Mouse (Mus musculus): Measurements from ENCODE around the gene Taar1. TPM values are rescaled to one million over a fixed set of nuclear protein-coding genes. Genes with fewer than 3 reads are reported as not detected.

The Taar1 gene
- polyA plus RNA-seq, 1 experiment from 2014 or later, result not detected

DNA sequence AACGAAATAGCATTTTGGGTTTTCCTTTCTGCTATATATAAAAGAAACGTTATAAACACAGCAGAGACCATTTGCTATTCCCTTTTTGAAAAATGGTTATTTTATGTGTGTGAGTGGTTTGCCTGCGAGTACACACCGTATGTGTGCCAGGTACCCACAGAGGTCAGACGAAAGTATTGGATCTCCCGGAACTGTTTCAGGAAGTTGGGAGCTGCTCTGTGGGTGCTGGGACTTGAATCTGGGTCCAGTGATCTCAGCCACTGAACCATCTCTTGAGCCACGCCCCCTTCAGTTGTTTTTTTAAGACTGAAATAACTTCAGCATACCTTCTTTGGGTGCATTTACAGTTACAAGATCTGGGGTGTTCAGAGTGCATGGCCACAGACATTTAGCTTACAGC, 24.8 kb upstream of the Taar1 start:
- ATAC-seq (replicated peaks; ENCODE audit: low FRiP score, low read depth) (no peak), DNase-seq (ENCODE audit: low spot score) (no peak)
- H3K36me3 ChIP-seq (ENCODE audit: insufficient read depth, low read length), result no peaks in the 10 kb centered on the region
- no peak overlapping the region for H3K9ac ChIP-seq (ENCODE audit: low read depth, low read length)
- TF ChIP-seq CTCF (IDR thresholded peaks at IDR 0.05; ENCODE audit: low read depth), result no peak
- H3K4me2 ChIP-seq (ENCODE audit: low read length), result no peak overlapping the region
- no peaks in the 10 kb centered on the region for H3K27me3 ChIP-seq (ENCODE audit: insufficient read depth, low read length)
- no peaks in the 10 kb centered on the region for H3K9me3 ChIP-seq (replicated peaks; ENCODE audit: low read length)
- 66% methylated on average over 7 of the region's 7 CpGs for WGBS
- no peak overlapping the region for H3K27ac ChIP-seq
- no peaks in the 10 kb centered on the region; the same call in 1 of the 2 replicates for H3K4me1 ChIP-seq (replicated peaks; ENCODE audit: insufficient read depth, low read length)
- H3K4me3 ChIP-seq (replicated peaks; ENCODE audit: low read depth, low read length), result no peak overlapping the region

- DNase-seq (ENCODE audit: low spot score) (no peak), ATAC-seq (replicated peaks; ENCODE audit: low FRiP score, low read depth) (no peak)
- Histone ChIP-seq H3K4me3 (replicated peaks; ENCODE audit: low read depth, low read length) (no peak overlapping the region), H3K36me3 (ENCODE audit: insufficient read depth, low read length) (no peaks in the 10 kb centered on the region), H3K27me3 (ENCODE audit: insufficient read depth, low read length) (no peaks in the 10 kb centered on the region), H3K27ac (no peak overlapping the region), H3K9ac (ENCODE audit: low read depth, low read length) (no peak overlapping the region), H3K4me1 (replicated peaks; ENCODE audit: insufficient read depth, low read length) (no peaks in the 10 kb centered on the region), H3K9me3 (replicated peaks; ENCODE audit: low read length) (no peaks in the 10 kb centered on the region), H3K4me2 (ENCODE audit: low read length) (no peak overlapping the region)
- WGBS, result 87% methylated on average over 3 of the region's 3 CpGs
- TF ChIP-seq CTCF (IDR thresholded peaks at IDR 0.05; ENCODE audit: low read depth), result no peak
Measured at GRCm38 (mm10) chr10:23901119-23901518, 19.0 kb upstream of the Taar1 start.

DNA sequence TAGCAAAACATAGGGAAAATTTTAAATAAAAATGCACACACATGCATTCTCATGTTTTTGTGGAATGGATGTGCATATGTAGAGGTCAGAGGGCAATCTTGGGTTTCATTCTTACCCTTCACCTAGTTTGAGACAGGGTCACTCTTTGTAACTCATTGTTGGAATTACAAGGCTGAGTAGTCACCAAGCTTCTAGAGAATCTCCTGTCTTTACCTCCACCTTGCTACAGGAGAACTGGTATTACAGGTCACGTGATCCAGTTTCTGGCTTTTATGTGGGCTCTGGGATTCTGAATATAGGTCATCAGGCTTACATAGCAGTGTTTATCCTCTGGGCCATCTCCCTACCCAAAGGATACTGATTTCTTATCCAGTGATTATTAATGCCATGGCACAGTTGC, 14.5 kb upstream of the Taar1 start:
- no peaks in the 10 kb centered on the region for H3K9me3 ChIP-seq (replicated peaks; ENCODE audit: low read length)
- no peak overlapping the region for H3K4me2 ChIP-seq (ENCODE audit: low read length)
- peak; percentile 17 for DNase-seq (ENCODE audit: low spot score)
- no peaks in the 10 kb centered on the region for H3K27me3 ChIP-seq (ENCODE audit: insufficient read depth, low read length)
- 74% methylated on average over 1 of the region's 1 CpGs for WGBS
- TF ChIP-seq CTCF (IDR thresholded peaks at IDR 0.05; ENCODE audit: low read depth), result no peak
- H3K4me3 ChIP-seq (replicated peaks; ENCODE audit: low read depth, low read length), result no peak overlapping the region
- ATAC-seq (replicated peaks; ENCODE audit: low FRiP score, low read depth), result peak; percentile 77; the same call in 1 of the 2 replicates
- H3K9ac ChIP-seq (ENCODE audit: low read depth, low read length), result no peak overlapping the region
- no peak overlapping the region for H3K27ac ChIP-seq
- no peaks in the 10 kb centered on the region for H3K4me1 ChIP-seq (replicated peaks; ENCODE audit: insufficient read depth, low read length)
- no peaks in the 10 kb centered on the region for H3K36me3 ChIP-seq (ENCODE audit: insufficient read depth, low read length)

- H3K4me1 ChIP-seq (replicated peaks; ENCODE audit: insufficient read depth, low read length), result no peaks in the 10 kb centered on the region
- H3K27me3 ChIP-seq (ENCODE audit: insufficient read depth, low read length), result no peaks in the 10 kb centered on the region
- H3K27ac ChIP-seq, result no peak overlapping the region
- H3K36me3 ChIP-seq (ENCODE audit: insufficient read depth, low read length), result no peaks in the 10 kb centered on the region
- H3K9me3 ChIP-seq (replicated peaks; ENCODE audit: low read length), result no peaks in the 10 kb centered on the region
- DNase-seq (ENCODE audit: low spot score) (no peak), ATAC-seq (replicated peaks; ENCODE audit: low FRiP score, low read depth) (no peak)
- no peak overlapping the region for H3K4me3 ChIP-seq (replicated peaks; ENCODE audit: low read depth, low read length)
- no peak overlapping the region for H3K9ac ChIP-seq (ENCODE audit: low read depth, low read length)
- H3K4me2 ChIP-seq (ENCODE audit: low read length), result no peak overlapping the region
- TF ChIP-seq CTCF (IDR thresholded peaks at IDR 0.05; ENCODE audit: low read depth), result no peak
- WGBS, result 50% methylated on average over 3 of the region's 3 CpGs
Measured at GRCm38 (mm10) chr10:23922468-23922867, 2.3 kb downstream of the Taar1 start.

DNA sequence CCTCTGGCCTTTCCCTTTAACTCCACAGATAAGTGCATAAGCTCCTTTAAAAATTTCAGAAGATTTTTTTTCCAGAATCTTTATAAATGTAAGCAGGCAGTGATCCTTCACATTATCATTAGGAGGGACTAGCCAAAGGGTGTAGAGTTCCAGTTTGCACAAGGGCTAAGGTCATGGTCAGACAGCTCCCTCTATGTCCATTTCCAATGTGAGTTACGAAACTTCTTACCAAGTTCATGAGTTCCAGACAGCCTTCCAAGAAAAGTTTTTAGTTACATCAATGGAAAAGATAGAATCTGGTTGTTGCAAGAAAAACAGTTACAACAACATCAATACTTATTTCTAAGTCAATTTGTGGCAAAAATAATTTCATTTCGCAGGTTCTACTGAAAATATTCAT, 3.8 kb downstream of the Taar1 start:
- DNase-seq (ENCODE audit: low spot score), result no peak

DNA sequence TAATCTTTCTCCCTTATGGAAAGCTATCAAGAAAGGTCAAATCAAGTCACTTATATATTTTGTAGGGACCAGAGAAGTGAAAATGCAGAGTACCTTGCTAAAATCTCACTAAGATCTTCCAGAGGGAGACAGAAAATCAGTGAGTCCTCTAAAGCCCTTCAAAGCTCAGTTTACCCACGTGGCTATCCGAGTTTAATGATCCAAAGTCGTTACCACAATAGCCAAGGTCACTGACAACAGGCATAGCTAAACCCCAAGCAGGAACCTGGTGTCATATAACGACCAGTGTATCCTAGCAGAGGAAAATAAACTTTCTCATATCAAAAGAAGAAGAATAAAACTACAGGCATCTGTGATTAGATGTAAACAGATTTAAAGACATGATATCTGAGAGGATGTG, 17.5 kb downstream of the Taar1 start:
- Histone ChIP-seq H3K9me3 (replicated peaks; ENCODE audit: low read length) (no peaks in the 10 kb centered on the region), H3K27me3 (ENCODE audit: insufficient read depth, low read length) (no peaks in the 10 kb centered on the region), H3K4me1 (replicated peaks; ENCODE audit: insufficient read depth, low read length) (no peaks in the 10 kb centered on the region), H3K4me3 (replicated peaks; ENCODE audit: low read depth, low read length) (no peak overlapping the region), H3K27ac (no peak overlapping the region), H3K4me2 (ENCODE audit: low read length) (no peak overlapping the region), H3K9ac (ENCODE audit: low read depth, low read length) (no peak overlapping the region), H3K36me3 (ENCODE audit: insufficient read depth, low read length) (no peaks in the 10 kb centered on the region)
- DNase-seq (ENCODE audit: low spot score), result no peak
- no peak for ATAC-seq (replicated peaks; ENCODE audit: low FRiP score, low read depth)
- WGBS, result 7% methylated on average over 4 of the region's 4 CpGs
- TF ChIP-seq CTCF (IDR thresholded peaks at IDR 0.05; ENCODE audit: low read depth), result no peak

More for the DNA sequence above, 3.8 kb downstream of the Taar1 start:
- Histone ChIP-seq H3K36me3 (ENCODE audit: insufficient read depth, low read length) (no peaks in the 10 kb centered on the region), H3K4me2 (ENCODE audit: low read length) (no peak overlapping the region), H3K4me3 (replicated peaks; ENCODE audit: low read depth, low read length) (no peak overlapping the region), H3K9ac (ENCODE audit: low read depth, low read length) (no peak overlapping the region), H3K27ac (no peak overlapping the region), H3K27me3 (ENCODE audit: insufficient read depth, low read length) (no peaks in the 10 kb centered on the region), H3K9me3 (replicated peaks; ENCODE audit: low read length) (no peaks in the 10 kb centered on the region), H3K4me1 (replicated peaks; ENCODE audit: insufficient read depth, low read length) (no peaks in the 10 kb centered on the region)
- 83% methylated on average over 2 of the region's 2 CpGs for WGBS
- ATAC-seq (replicated peaks; ENCODE audit: low FRiP score, low read depth), result no peak
- TF ChIP-seq CTCF (IDR thresholded peaks at IDR 0.05; ENCODE audit: low read depth), result no peak

DNA sequence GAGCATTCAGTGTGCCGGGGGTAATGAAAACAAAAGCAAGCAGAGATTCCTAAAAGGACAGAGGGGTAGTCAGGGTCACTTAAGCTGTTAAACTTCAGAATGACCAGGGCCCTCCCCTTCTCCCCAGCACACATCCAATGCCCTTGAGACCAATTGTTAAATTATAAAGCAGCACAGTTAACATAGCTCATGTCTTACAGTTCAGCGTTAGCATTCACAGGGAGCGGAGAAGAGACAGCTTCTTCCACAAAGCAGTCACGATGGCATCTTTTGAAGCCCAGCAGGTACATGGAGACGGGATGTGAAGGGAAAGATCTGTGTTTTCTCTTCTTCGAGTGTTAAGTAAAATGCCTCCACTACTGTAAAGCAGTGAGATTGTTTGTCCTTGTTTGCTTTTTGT, 18.2 kb downstream of the Taar1 start, which contains the start of gene Taar2:
TSS of gene Taar2 (plus strand) at position 261 of the 400 bp plus-strand sequence.
- DNase-seq (ENCODE audit: low spot score) (no peak), ATAC-seq (replicated peaks; ENCODE audit: low FRiP score, low read depth) (no peak)
- Histone ChIP-seq H3K4me3 (replicated peaks; ENCODE audit: low read depth, low read length) (no peak within 1 kb of the TSS), H3K9me3 (replicated peaks; ENCODE audit: low read length) (no peaks in the 10 kb centered on the region), H3K27ac (no peak within 1 kb of the TSS), H3K9ac (ENCODE audit: low read depth, low read length) (no peak within 1 kb of the TSS), H3K36me3 (ENCODE audit: insufficient read depth, low read length) (no peaks in the 10 kb centered on the region), H3K27me3 (ENCODE audit: insufficient read depth, low read length) (no peaks in the 10 kb centered on the region), H3K4me2 (ENCODE audit: low read length) (peak within 1 kb of the TSS; percentile 8; the same call in 1 of the 2 replicates), H3K4me1 (replicated peaks; ENCODE audit: insufficient read depth, low read length) (no peaks in the 10 kb centered on the region)
- 31% methylated on average over 6 of the region's 6 CpGs for WGBS
- TF ChIP-seq CTCF (IDR thresholded peaks at IDR 0.05; ENCODE audit: low read depth), result no peak

All from kidney, postnatal 0 days (tissue).